Mouse (Mus musculus): ENCODE measurements around the gene Cdk9. TPM values are rescaled to one million over a fixed set of nuclear protein-coding genes. Genes with fewer than 3 reads are reported as not detected.

The Cdk9 gene
- polyA plus RNA-seq, 1 experiment: 109 TPM

GRCm38 (mm10) chr2:32710425-32710824 lies 2.5 kb downstream of the Cdk9 start:
- Histone ChIP-seq H3K4me3 (ENCODE audit: low read depth, low read length) (no peak overlapping the region), H3K9ac (ENCODE audit: low read depth, poor library complexity, severe bottlenecking) (no peak overlapping the region), H3K36me3 (ENCODE audit: control insufficient read depth, insufficient read depth, low read length, poor library complexity, severe bottlenecking) (peaks cover 50% of the 10 kb centered on the region), H3K27me3 (ENCODE audit: control insufficient read depth, insufficient read depth, low read length, poor library complexity, severe bottlenecking) (no peaks in the 10 kb centered on the region), H3K4me1 (ENCODE audit: control insufficient read depth, insufficient read depth, low read length) (peaks cover 4% of the 10 kb centered on the region), H3K27ac (ENCODE audit: insufficient read depth, low read length) (no peak overlapping the region), H3K9me3 (replicated peaks; ENCODE audit: control insufficient read depth, insufficient read depth, low read length, poor library complexity, severe bottlenecking) (no peaks in the 10 kb centered on the region)
- no peak for TF ChIP-seq CTCF (IDR thresholded peaks at IDR 0.05; ENCODE audit: low read depth, low read length)

GRCm38 (mm10) chr2:32709521-32710137 lies 3.2 kb downstream of the Cdk9 start:
- H3K9ac ChIP-seq (ENCODE audit: low read depth, poor library complexity, severe bottlenecking): no peak overlapping the region
- no peaks in the 10 kb centered on the region for H3K9me3 ChIP-seq (replicated peaks; ENCODE audit: control insufficient read depth, insufficient read depth, low read length, poor library complexity, severe bottlenecking)
- peaks cover 2% of the 10 kb centered on the region for H3K4me1 ChIP-seq (ENCODE audit: control insufficient read depth, insufficient read depth, low read length)
- no peaks in the 10 kb centered on the region for H3K27me3 ChIP-seq (ENCODE audit: control insufficient read depth, insufficient read depth, low read length, poor library complexity, severe bottlenecking)
- peaks cover 54% of the 10 kb centered on the region for H3K36me3 ChIP-seq (ENCODE audit: control insufficient read depth, insufficient read depth, low read length, poor library complexity, severe bottlenecking)
- TF ChIP-seq EP300 (IDR thresholded peaks at IDR 0.05; ENCODE audit: insufficient read depth, low read depth, low read length) (no peak), CTCF (IDR thresholded peaks at IDR 0.05; ENCODE audit: low read depth, low read length) (no peak), POLR2A (IDR thresholded peaks at IDR 0.05; ENCODE audit: insufficient read depth, low read length) (no peak)
- no peak overlapping the region for H3K4me3 ChIP-seq (ENCODE audit: low read depth, low read length)
- H3K27ac ChIP-seq (ENCODE audit: insufficient read depth, low read length): no peak overlapping the region

- peaks cover 56% of the 10 kb centered on the region for H3K36me3 ChIP-seq (ENCODE audit: control insufficient read depth, insufficient read depth, low read length, poor library complexity, severe bottlenecking)
- no peak for TF ChIP-seq EP300 (IDR thresholded peaks at IDR 0.05; ENCODE audit: insufficient read depth, low read depth, low read length)
- TF ChIP-seq POLR2A (IDR thresholded peaks at IDR 0.05; ENCODE audit: insufficient read depth, low read length): no peak
- TF ChIP-seq CTCF (IDR thresholded peaks at IDR 0.05; ENCODE audit: low read depth, low read length): peak; percentile 78
- H3K4me3 ChIP-seq (ENCODE audit: low read depth, low read length): no peak overlapping the region
- H3K9ac ChIP-seq (ENCODE audit: low read depth, poor library complexity, severe bottlenecking): no peak overlapping the region
- no peaks in the 10 kb centered on the region for H3K27me3 ChIP-seq (ENCODE audit: control insufficient read depth, insufficient read depth, low read length, poor library complexity, severe bottlenecking)
- no peaks in the 10 kb centered on the region for H3K4me1 ChIP-seq (ENCODE audit: control insufficient read depth, insufficient read depth, low read length)
- no peak overlapping the region for H3K27ac ChIP-seq (ENCODE audit: insufficient read depth, low read length)
- no peaks in the 10 kb centered on the region for H3K9me3 ChIP-seq (replicated peaks; ENCODE audit: control insufficient read depth, insufficient read depth, low read length, poor library complexity, severe bottlenecking)
Observed at GRCm38 (mm10) chr2:32708643-32709042, 4.2 kb downstream of the Cdk9 start.

GRCm38 (mm10) chr2:32706971-32707370 lies 5.9 kb downstream of the Cdk9 start:
- no peak overlapping the region for H3K9ac ChIP-seq (ENCODE audit: low read depth, poor library complexity, severe bottlenecking)

GRCm38 (mm10) chr2:32705018-32705417 lies 7.9 kb downstream of the Cdk9 start:
- H3K9me3 ChIP-seq (replicated peaks; ENCODE audit: control insufficient read depth, insufficient read depth, low read length, poor library complexity, severe bottlenecking): no peaks in the 10 kb centered on the region
- no peak overlapping the region for H3K27ac ChIP-seq (ENCODE audit: insufficient read depth, low read length)
- no peaks in the 10 kb centered on the region for H3K4me1 ChIP-seq (ENCODE audit: control insufficient read depth, insufficient read depth, low read length)
- H3K36me3 ChIP-seq (ENCODE audit: control insufficient read depth, insufficient read depth, low read length, poor library complexity, severe bottlenecking): peaks cover 45% of the 10 kb centered on the region
- TF ChIP-seq EP300 (IDR thresholded peaks at IDR 0.05; ENCODE audit: insufficient read depth, low read depth, low read length) (no peak), CTCF (IDR thresholded peaks at IDR 0.05; ENCODE audit: low read depth, low read length) (no peak), POLR2A (IDR thresholded peaks at IDR 0.05; ENCODE audit: insufficient read depth, low read length) (no peak)
- H3K9ac ChIP-seq (ENCODE audit: low read depth, poor library complexity, severe bottlenecking): no peak overlapping the region
- no peak overlapping the region for H3K4me3 ChIP-seq (ENCODE audit: low read depth, low read length)
- H3K27me3 ChIP-seq (ENCODE audit: control insufficient read depth, insufficient read depth, low read length, poor library complexity, severe bottlenecking): no peaks in the 10 kb centered on the region

More at GRCm38 (mm10) chr2:32706971-32707370, 5.9 kb downstream of the Cdk9 start:
- no peak for TF ChIP-seq CTCF (IDR thresholded peaks at IDR 0.05; ENCODE audit: low read depth, low read length)
- no peaks in the 10 kb centered on the region for H3K4me1 ChIP-seq (ENCODE audit: control insufficient read depth, insufficient read depth, low read length)
- H3K27me3 ChIP-seq (ENCODE audit: control insufficient read depth, insufficient read depth, low read length, poor library complexity, severe bottlenecking): no peaks in the 10 kb centered on the region
- peaks cover 56% of the 10 kb centered on the region for H3K36me3 ChIP-seq (ENCODE audit: control insufficient read depth, insufficient read depth, low read length, poor library complexity, severe bottlenecking)
- H3K4me3 ChIP-seq (ENCODE audit: low read depth, low read length): no peak overlapping the region
- H3K9me3 ChIP-seq (replicated peaks; ENCODE audit: control insufficient read depth, insufficient read depth, low read length, poor library complexity, severe bottlenecking): no peaks in the 10 kb centered on the region
- H3K27ac ChIP-seq (ENCODE audit: insufficient read depth, low read length): no peak overlapping the region

- H3K27ac ChIP-seq (ENCODE audit: insufficient read depth, low read length): peak within 1 kb of the TSS; percentile 66; the same call in 1 of the 2 replicates
- no peaks in the 10 kb centered on the region for H3K4me1 ChIP-seq (ENCODE audit: control insufficient read depth, insufficient read depth, low read length)
- no peak within 1 kb of the TSS for H3K4me3 ChIP-seq (ENCODE audit: low read depth, low read length)
- H3K9me3 ChIP-seq (replicated peaks; ENCODE audit: control insufficient read depth, insufficient read depth, low read length, poor library complexity, severe bottlenecking): no peaks in the 10 kb centered on the region
- no peaks in the 10 kb centered on the region for H3K27me3 ChIP-seq (ENCODE audit: control insufficient read depth, insufficient read depth, low read length, poor library complexity, severe bottlenecking)
- peaks cover 35% of the 10 kb centered on the region for H3K36me3 ChIP-seq (ENCODE audit: control insufficient read depth, insufficient read depth, low read length, poor library complexity, severe bottlenecking)
- no peak within 1 kb of the TSS for H3K9ac ChIP-seq (ENCODE audit: low read depth, poor library complexity, severe bottlenecking)
- TF ChIP-seq POLR2A (IDR thresholded peaks at IDR 0.05; ENCODE audit: insufficient read depth, low read length) (no peak), CTCF (IDR thresholded peaks at IDR 0.05; ENCODE audit: low read depth, low read length) (no peak), EP300 (IDR thresholded peaks at IDR 0.05; ENCODE audit: insufficient read depth, low read depth, low read length) (no peak)
Observed at GRCm38 (mm10) chr2:32704021-32704421, 8.9 kb downstream of the Cdk9 start, which contains the start of gene Fpgs. TSS of gene Fpgs (minus strand) at chr2:32704145.

Measured in ES-Bruce4 (cell line).